Mouse (Mus musculus) urinary bladder, postnatal 10 days (tissue): ENCODE data around the gene Cpsf6.

Experiments
- DNase-seq: peaks from one replicate; pipeline ENCODE4 v3.0.0; 2022; ENCODE audit warnings: low spot score

The Cpsf6 gene

DNA sequence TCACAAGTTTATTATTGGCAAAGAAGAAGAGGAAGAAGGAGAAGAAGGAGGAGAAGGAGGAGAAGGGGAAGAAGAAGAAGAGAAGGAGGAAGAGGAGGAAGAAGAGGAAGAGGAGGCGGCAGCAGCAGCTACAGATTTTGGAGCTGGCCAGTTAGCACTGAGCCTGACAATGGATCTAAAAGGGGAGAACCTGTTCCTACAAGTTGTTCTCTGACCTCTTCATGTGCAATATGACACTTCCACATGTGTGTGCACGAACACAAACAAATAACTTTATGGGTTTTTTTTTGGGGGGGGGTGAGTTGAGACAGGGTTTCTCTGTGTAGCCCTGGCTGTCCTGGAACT is 5.2 kb upstream of the Cpsf6 start:
- no peak for DNase-seq

- no peak for DNase-seq
Measured at GRCm38 (mm10) chr10:117384386-117385085, 4.7 kb upstream of the Cpsf6 start.

DNA sequence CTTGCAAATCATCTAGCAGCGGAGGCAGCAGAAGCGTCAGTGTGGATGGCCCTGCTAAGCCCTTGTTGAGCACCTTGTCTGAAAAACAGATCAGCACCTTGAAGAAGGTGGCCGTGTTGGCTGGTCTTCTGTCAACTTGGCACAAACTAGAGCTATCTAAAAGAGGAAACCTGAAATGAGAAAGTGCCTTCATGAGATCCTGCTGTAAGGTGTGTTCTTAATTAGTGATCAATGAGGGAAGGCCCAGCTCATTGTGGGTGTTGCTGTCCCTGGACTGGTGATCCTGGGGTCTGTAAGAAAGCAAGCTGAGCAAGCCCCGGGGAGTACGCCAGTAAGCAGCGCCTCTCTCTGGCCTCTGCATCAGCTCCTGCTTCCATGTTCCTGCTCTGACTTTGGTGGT is 4.1 kb upstream of the Cpsf6 start:
- DNase-seq, result no peak

- DNase-seq, result no peak
Measured at GRCm38 (mm10) chr10:117382996-117383550, 3.3 kb upstream of the Cpsf6 start.

DNA sequence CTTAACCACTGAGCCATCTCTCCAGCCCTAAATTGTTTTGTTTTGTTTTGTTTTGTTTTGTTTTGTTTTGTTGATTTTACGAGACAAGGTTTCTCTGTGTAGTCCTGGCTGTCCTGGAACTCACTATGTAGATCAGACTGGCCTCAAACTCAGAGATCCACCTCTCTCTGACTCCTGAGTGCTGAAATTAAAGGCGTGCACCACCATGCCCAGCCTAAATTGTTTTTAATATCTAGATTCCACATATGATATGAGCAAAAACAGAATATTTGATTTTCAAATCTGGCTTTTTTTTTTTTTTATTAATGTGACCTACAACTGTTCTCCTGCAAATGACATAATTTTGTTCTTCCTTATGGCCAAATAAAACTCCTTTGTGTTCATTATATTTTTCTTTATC is 2.3 kb upstream of the Cpsf6 start:
- DNase-seq, result no peak

DNA sequence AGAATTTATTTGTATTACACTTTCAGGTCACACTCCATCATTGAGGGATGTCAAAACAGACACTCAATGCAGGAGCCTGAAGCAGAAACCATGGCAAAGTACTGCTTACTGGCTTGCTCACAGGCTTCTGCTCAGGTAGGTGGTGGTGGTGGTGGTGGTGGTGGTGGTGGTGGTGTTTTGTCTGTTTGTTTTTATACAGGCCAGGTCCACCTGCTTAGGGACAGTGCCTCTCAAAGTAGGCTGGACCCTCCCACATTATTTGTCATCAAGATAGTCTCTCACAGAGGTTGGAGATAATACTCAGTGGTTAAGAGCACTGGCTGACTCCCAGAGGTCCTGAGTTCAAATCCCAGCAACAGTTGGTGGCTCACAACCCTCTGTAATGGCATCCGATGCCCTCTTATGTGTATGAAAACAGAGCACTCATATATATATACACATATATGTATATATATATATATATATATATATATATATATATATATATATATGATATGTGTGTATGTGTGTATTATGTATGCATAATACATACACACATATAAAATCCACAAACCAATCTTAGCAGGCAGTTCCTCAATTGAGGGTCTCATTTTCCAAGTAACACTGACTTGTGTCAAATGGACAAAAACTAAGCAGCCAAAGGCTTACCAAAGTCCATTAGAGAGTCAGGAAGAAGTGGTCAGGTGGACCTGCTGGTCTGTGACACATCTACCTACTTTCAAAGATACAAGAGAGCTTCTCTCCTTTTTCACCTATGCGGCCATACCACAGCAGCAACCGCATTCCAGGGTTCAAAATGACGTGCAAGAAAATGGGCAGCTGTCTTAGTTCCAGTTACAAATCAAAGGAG is 1.1 kb upstream of the Cpsf6 start:
- no peak for DNase-seq

- no peak for DNase-seq
Measured at GRCm38 (mm10) chr10:117379441-117379840, 374 bp downstream of the Cpsf6 start.

GRCm38 (mm10) chr10:117378642-117379041 is 1.2 kb downstream of the Cpsf6 start:
- DNase-seq, result no peak

DNA sequence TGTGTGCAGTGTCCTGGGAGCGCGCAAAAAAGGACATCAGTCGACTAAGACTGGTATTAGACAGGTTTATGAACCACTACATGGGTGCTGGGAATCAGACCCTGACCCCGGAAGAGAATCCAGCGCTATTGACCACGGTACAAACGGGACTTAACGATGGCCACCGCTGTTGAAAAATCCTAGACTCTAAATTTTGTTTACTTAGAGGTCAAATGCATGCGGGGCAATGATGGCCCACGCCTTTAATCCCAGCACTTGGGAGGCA is 1.6 kb downstream of the Cpsf6 start:
- DNase-seq, result no peak

DNA sequence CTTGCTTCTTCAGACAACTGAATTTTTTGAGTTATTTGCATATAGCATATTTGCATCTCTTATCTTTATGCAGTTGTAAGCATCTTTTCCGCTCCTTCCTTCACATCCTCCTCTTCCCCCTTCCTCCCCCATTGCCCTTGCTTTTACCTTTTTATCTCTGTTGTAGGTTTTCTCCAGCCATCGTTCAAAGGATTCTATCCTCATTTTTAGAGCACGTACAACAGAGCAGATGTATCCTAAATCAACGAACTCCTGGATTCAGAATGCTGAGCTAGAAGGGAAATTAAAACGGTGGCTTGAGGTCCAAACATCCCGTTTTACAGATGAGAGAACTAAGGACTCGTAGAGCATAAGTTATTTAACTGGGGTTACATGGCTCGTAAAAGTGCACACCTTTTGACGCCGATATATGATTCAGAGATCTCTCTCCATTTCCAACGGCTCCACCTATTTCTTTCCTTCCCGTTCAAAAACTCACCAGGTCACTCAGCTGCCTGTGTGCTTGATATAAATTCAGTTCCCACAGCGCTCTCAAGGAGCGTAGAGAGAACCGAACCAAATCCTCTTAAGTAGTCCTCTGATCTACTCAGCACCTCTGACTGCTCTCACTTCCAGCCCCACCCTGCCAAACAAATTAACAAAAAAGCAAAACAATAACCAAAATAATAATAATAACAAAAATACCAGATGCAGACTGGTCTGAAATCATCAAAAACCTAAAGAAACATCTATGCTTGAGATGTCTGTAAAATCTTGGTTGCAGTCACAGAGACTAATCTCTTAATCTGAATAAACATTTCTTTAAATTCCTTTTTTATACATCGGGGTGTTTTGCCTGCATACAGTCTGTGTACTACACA is 2.2 kb downstream of the Cpsf6 start:
- DNase-seq, result no peak

DNA sequence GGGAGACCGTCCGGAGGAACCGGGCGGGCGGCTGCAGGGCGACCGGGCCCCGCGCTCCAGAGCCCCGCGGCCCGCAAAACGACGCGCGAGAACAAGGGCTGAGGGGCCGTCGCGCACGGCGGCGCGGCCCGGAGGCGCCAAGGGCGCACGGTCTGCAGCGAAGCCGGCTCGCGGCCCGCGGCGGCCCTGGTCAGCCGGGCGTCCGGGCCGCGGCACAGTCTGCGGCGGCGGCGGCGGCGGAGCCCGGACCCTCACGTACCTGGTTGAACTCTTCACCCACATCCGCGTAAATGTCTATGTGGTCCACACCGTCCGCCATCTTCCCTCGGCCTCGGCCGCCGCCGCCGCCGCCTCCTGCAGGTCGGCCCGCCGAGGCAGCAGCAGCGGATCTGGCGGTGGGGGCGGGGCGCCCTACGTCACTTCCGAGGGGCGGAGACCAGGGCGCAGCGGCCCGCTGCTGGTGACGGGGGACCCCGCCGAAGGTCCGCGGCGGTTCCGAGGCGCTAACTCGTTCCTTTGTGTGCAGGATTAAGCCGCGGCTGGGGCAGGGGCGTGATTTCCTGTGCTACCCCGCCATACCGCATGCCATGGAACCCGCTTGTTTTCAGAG is 3.1 kb downstream of the Cpsf6 start:
- DNase-seq, result peak; percentile 88

DNA sequence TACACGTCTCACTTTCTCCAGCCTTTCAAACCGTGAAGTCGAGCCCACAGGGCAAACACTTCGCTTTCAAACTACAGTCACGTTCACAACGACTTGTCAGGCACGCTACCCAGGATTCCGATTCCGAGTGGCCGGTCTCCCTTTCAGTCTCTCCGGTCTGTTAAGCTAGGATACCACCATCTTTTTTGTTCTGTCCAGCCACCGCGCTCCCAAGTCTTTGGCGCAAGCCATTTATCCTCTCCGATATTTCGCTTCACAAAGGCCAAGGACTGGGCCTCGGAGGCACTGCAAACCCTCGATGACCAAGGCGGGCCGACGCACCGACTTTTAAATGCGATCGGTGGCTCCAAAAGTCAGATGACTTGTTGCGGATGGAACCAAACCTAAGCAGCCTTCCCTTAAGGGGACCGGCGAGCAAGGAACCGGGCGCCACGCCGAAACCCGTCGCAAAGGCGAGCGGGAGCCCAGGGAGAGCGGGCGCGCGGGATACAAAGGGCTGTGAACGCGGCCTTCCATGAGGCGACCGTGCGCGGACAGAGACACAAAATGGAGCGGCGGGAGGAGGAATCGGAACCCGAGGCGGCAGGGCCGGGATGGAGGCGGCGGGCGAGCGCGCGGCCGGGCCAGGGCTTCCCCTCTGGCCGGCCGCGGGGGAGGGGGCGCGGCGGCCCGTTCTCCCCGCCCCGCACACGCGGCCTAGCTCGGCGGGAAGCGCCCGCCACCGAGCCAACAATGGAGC is 3.8 kb downstream of the Cpsf6 start:
- DNase-seq, result no peak

DNA sequence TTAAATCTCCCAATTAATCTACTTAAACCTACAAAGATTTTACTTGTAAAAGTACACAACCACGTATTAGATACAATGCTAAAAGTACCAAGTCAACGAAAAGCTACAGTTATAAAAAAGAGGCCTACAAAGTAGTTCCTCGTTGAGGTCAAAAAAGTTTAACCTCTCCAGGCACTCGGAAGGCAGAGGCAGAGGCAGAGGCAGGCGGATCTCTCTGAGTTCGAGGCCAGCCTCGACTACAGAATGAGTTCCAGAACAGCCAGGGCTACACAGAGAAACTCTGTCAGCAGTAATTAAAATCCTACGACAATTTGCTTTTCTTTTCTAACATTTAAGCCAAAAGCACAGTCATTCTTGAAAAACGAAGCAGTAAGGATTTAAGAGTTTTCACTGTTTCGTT is 4.7 kb downstream of the Cpsf6 start:
- DNase-seq, result no peak

- peak; percentile 15 for DNase-seq
Measured at GRCm38 (mm10) chr10:117363106-117363505, 16.7 kb downstream of the Cpsf6 start.

DNA sequence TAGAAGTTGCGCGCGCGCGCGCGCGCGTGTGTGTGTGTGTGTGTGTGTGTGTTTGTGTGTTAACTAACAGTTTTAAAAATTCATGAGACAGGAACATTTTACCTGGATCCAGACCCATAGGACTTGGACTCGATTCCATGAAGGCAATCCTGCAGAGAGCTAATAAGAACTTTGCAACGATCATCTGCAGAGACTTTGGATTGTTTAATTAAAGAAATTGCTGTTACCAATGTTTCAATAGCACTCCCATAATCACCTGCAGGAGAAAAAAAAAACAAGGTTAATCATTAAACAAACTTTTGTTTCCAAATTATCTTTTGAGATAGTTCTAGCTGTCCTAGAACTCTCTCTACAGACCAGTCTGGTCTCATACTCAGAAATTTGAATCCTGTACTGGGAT is 20.9 kb downstream of the Cpsf6 start:
- DNase-seq, result no peak

DNA sequence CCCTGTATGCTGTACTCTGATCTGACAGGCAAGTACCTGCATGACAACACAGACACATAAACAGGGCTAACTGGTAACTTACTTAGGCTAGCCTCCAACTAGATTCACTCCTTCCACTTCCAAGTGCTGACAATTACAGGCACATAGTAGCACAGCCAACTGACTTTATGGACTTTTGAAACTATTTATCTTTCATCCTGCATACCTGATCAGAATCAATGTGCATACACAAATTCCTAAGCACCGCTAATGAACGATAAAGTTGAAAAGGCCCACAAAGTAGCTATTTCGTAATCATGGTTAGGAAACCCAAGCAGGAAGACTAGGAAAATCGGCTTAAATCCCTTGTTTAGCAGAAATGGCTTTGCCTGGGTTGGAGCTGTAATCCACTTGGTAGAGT is 36.8 kb downstream of the Cpsf6 start:
- no peak for DNase-seq

- DNase-seq, result no peak
Measured at GRCm38 (mm10) chr10:117342406-117342805, 37.4 kb downstream of the Cpsf6 start.

GRCm38 (mm10) chr10:117341029-117341428 is 38.8 kb downstream of the Cpsf6 start:
- DNase-seq, result no peak

DNA sequence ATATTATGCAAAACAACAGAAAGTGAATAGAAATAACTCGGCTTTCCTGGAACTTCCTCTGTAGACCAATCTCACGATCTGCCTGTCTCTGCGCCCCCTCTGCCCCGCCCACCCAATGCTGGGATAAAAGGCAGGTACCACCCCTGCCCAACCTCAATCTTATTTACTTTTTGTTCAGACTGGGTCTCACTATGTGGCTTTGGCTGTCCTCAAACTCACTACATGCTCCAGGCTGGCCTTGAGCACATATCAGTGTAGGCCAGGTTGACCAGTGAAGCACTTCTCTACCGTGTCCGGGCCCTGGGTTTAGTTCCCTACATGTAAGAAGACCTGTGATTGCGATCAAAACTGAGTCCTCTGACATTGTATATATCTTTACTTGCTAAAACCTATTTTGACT is 40.6 kb downstream of the Cpsf6 start:
- no peak for DNase-seq

DNA sequence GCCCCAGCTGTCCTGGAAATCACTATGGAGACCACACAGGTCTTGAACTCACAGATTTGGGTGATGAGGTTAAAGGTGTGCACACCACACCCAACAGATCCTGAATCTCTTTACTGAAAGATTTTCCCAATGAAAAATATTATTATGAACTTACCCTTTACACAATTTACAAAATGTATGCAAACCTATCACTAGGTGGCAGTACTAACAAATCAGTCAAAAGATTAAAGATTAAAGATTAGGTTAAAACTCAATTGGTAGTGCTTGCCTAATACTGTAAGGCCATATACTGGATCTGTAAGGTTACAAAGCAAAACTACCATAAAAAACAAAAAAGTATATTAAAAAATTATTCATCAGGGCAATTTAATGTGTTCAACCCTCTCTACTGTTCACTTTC is 41.9 kb downstream of the Cpsf6 start:
- no peak for DNase-seq

GRCm38 (mm10) chr10:117335649-117336048 is 44.2 kb downstream of the Cpsf6 start:
- DNase-seq, result no peak

DNA sequence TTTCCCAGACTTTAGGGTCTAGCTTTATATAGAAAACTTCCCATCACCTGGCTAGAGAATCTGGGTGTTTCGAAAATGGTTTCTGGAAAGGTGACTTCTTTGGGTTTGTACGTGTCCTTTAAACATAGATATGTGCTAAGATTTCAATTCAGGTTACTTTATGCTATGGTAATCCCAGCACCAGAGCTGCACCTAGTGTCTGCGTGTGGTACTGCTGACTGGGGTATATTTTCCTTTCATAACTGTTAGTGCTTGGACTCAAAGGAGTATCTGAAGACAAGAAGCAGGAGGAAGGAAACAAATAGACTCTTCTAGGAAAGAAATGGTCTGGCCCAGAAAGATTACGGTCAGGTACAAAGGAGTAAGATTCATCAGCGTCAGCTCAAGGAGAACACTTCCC is 49.3 kb downstream of the Cpsf6 start:
- no peak for DNase-seq
